Mouse (Mus musculus): ENCODE results near the gene Tspan32.

GRCm38 (mm10) chr7:143027196-143027595 lies 22.4 kb downstream of the Tspan32 start:
- no peak for TF ChIP-seq EP300 (IDR thresholded peaks at IDR 0.05; ENCODE audit: low read depth)
- TF ChIP-seq CTCF (IDR thresholded peaks at IDR 0.05; ENCODE audit: low read depth): no peak

Data from liver, postnatal 0 days (tissue).